Mouse (Mus musculus): ENCODE data around the gene Ehd1.

Ehd1 gene

GRCm38 (mm10) chr19:6241274-6242107 lies 35.0 kb upstream of the Ehd1 start, which contains the start of gene Atg2a:
Atg2a (plus strand) TSS chr19:6241668.
- DNase-seq (ENCODE audit: low read depth, low spot score), result peak; percentile 99
- no peaks in the 10 kb centered on the region for H3K27me3 ChIP-seq (ENCODE audit: control insufficient read depth, insufficient read depth, low read length, poor library complexity, severe bottlenecking)
- H3K36me3 ChIP-seq (ENCODE audit: control insufficient read depth, insufficient read depth, low read length, poor library complexity, severe bottlenecking), result no peaks in the 10 kb centered on the region; the same call in 1 of the 2 replicates

- H3K27me3 ChIP-seq (ENCODE audit: control insufficient read depth, insufficient read depth, low read length, poor library complexity, severe bottlenecking), result no peaks in the 10 kb centered on the region
- H3K36me3 ChIP-seq (ENCODE audit: control insufficient read depth, insufficient read depth, low read length, poor library complexity, severe bottlenecking), result no peaks in the 10 kb centered on the region; the same call in none of the 2 replicates
- peak; percentile 88 for DNase-seq (ENCODE audit: low read depth, low spot score)
Observed at GRCm38 (mm10) chr19:6242281-6242680, 34.2 kb upstream of the Ehd1 start.

- H3K27me3 ChIP-seq (ENCODE audit: control insufficient read depth, insufficient read depth, low read length, poor library complexity, severe bottlenecking), result no peaks in the 10 kb centered on the region
- no peak for DNase-seq (ENCODE audit: low read depth, low spot score)
Observed at GRCm38 (mm10) chr19:6243226-6243625, 33.3 kb upstream of the Ehd1 start.

GRCm38 (mm10) chr19:6245806-6246205 lies 30.7 kb upstream of the Ehd1 start:
- Histone ChIP-seq H3K27me3 (ENCODE audit: control insufficient read depth, insufficient read depth, low read length, poor library complexity, severe bottlenecking) (no peaks in the 10 kb centered on the region), H3K36me3 (ENCODE audit: control insufficient read depth, insufficient read depth, low read length, poor library complexity, severe bottlenecking) (peaks cover 2% of the 10 kb centered on the region)
- no peak for DNase-seq (ENCODE audit: low read depth, low spot score)

More at GRCm38 (mm10) chr19:6243226-6243625, 33.3 kb upstream of the Ehd1 start:
- H3K36me3 ChIP-seq (ENCODE audit: control insufficient read depth, insufficient read depth, low read length, poor library complexity, severe bottlenecking), result no peaks in the 10 kb centered on the region; the same call in none of the 2 replicates

GRCm38 (mm10) chr19:6247526-6248300 lies 28.8 kb upstream of the Ehd1 start:
- DNase-seq (ENCODE audit: low read depth, low spot score), result no peak
- Histone ChIP-seq H3K27me3 (ENCODE audit: control insufficient read depth, insufficient read depth, low read length, poor library complexity, severe bottlenecking) (no peaks in the 10 kb centered on the region), H3K36me3 (ENCODE audit: control insufficient read depth, insufficient read depth, low read length, poor library complexity, severe bottlenecking) (peaks cover 8% of the 10 kb centered on the region)

GRCm38 (mm10) chr19:6253021-6253420 lies 23.5 kb upstream of the Ehd1 start:
- H3K27me3 ChIP-seq (ENCODE audit: control insufficient read depth, insufficient read depth, low read length, poor library complexity, severe bottlenecking), result no peaks in the 10 kb centered on the region
- peaks cover 18% of the 10 kb centered on the region for H3K36me3 ChIP-seq (ENCODE audit: control insufficient read depth, insufficient read depth, low read length, poor library complexity, severe bottlenecking)
- DNase-seq (ENCODE audit: low read depth, low spot score), result no peak

GRCm38 (mm10) chr19:6260428-6260827 lies 16.1 kb upstream of the Ehd1 start:
- no peaks in the 10 kb centered on the region for H3K27me3 ChIP-seq (ENCODE audit: control insufficient read depth, insufficient read depth, low read length, poor library complexity, severe bottlenecking)
- peak; percentile 71 for DNase-seq (ENCODE audit: low read depth, low spot score)
- peaks cover 8% of the 10 kb centered on the region for H3K36me3 ChIP-seq (ENCODE audit: control insufficient read depth, insufficient read depth, low read length, poor library complexity, severe bottlenecking)

GRCm38 (mm10) chr19:6260946-6261345 lies 15.6 kb upstream of the Ehd1 start:
- H3K27me3 ChIP-seq (ENCODE audit: control insufficient read depth, insufficient read depth, low read length, poor library complexity, severe bottlenecking), result no peaks in the 10 kb centered on the region
- peaks cover 8% of the 10 kb centered on the region for H3K36me3 ChIP-seq (ENCODE audit: control insufficient read depth, insufficient read depth, low read length, poor library complexity, severe bottlenecking)
- peak; percentile 37 for DNase-seq (ENCODE audit: low read depth, low spot score)

- Histone ChIP-seq H3K27me3 (ENCODE audit: control insufficient read depth, insufficient read depth, low read length, poor library complexity, severe bottlenecking) (no peaks in the 10 kb centered on the region), H3K36me3 (ENCODE audit: control insufficient read depth, insufficient read depth, low read length, poor library complexity, severe bottlenecking) (peaks cover 8% of the 10 kb centered on the region)
- no peak for DNase-seq (ENCODE audit: low read depth, low spot score)
Observed at GRCm38 (mm10) chr19:6261379-6261778, 15.1 kb upstream of the Ehd1 start.

- no peaks in the 10 kb centered on the region for H3K27me3 ChIP-seq (ENCODE audit: control insufficient read depth, insufficient read depth, low read length, poor library complexity, severe bottlenecking)
- H3K36me3 ChIP-seq (ENCODE audit: control insufficient read depth, insufficient read depth, low read length, poor library complexity, severe bottlenecking), result peaks cover 5% of the 10 kb centered on the region; the same call in 1 of the 2 replicates
- peak; percentile 90 for DNase-seq (ENCODE audit: low read depth, low spot score)
Observed at GRCm38 (mm10) chr19:6262222-6262621, 14.3 kb upstream of the Ehd1 start.

- peaks cover 4% of the 10 kb centered on the region; the same call in 1 of the 2 replicates for H3K36me3 ChIP-seq (ENCODE audit: control insufficient read depth, insufficient read depth, low read length, poor library complexity, severe bottlenecking)
- DNase-seq (ENCODE audit: low read depth, low spot score), result no peak
- no peaks in the 10 kb centered on the region for H3K27me3 ChIP-seq (ENCODE audit: control insufficient read depth, insufficient read depth, low read length, poor library complexity, severe bottlenecking)
Observed at GRCm38 (mm10) chr19:6262839-6263433, 13.6 kb upstream of the Ehd1 start.

- DNase-seq (ENCODE audit: low read depth, low spot score), result no peak
- Histone ChIP-seq H3K36me3 (ENCODE audit: control insufficient read depth, insufficient read depth, low read length, poor library complexity, severe bottlenecking) (no peaks in the 10 kb centered on the region; the same call in 1 of the 2 replicates), H3K27me3 (ENCODE audit: control insufficient read depth, insufficient read depth, low read length, poor library complexity, severe bottlenecking) (no peaks in the 10 kb centered on the region)
Observed at GRCm38 (mm10) chr19:6264200-6264599, 12.3 kb upstream of the Ehd1 start.

GRCm38 (mm10) chr19:6264945-6265344 lies 11.6 kb upstream of the Ehd1 start:
- Histone ChIP-seq H3K27me3 (ENCODE audit: control insufficient read depth, insufficient read depth, low read length, poor library complexity, severe bottlenecking) (no peaks in the 10 kb centered on the region), H3K36me3 (ENCODE audit: control insufficient read depth, insufficient read depth, low read length, poor library complexity, severe bottlenecking) (no peaks in the 10 kb centered on the region; the same call in 1 of the 2 replicates)
- no peak for DNase-seq (ENCODE audit: low read depth, low spot score)

- Histone ChIP-seq H3K27me3 (ENCODE audit: control insufficient read depth, insufficient read depth, low read length, poor library complexity, severe bottlenecking) (no peaks in the 10 kb centered on the region), H3K36me3 (ENCODE audit: control insufficient read depth, insufficient read depth, low read length, poor library complexity, severe bottlenecking) (no peaks in the 10 kb centered on the region)
- no peak for DNase-seq (ENCODE audit: low read depth, low spot score)
Observed at GRCm38 (mm10) chr19:6265727-6266182, 10.8 kb upstream of the Ehd1 start.

Data from splenic B cell, adult 2 months (primary cell).